Mouse (Mus musculus) ES-Bruce4 (cell line): Measurements from ENCODE around the gene Gdpd1. TPM values are rescaled to one million over a fixed set of nuclear protein-coding genes. Genes with fewer than 3 reads are reported as not detected.
"Not testable (repeated sequence)": the region's sequence is repeated elsewhere in the genome, so short reads cannot be mapped to it uniquely, and the experiment has no call there.

Experiments used
- H3K27ac ChIP-seq: 2 replicates; pipeline ENCODE4 v1.5.1; 2012; ENCODE audit warnings: low read length, inconsistent platforms; ENCODE audit not compliant: insufficient read depth
- H3K27me3 ChIP-seq: 2 replicates; pipeline ENCODE4 v1.6.1; 2012; ENCODE audit warnings: mild to moderate bottlenecking, low read length, inconsistent platforms; ENCODE audit not compliant: control insufficient read depth, poor library complexity, insufficient read depth, severe bottlenecking
- H3K36me3 ChIP-seq: 2 replicates; pipeline ENCODE4 v1.6.1; 2012; ENCODE audit warnings: inconsistent platforms, mild to moderate bottlenecking, low read length, moderate library complexity; ENCODE audit not compliant: control insufficient read depth, poor library complexity, insufficient read depth, severe bottlenecking
- H3K4me1 ChIP-seq: one replicate; pipeline ENCODE4 v1.8.1; 2011; ENCODE audit warnings: low read length; ENCODE audit not compliant: control insufficient read depth, insufficient read depth
- H3K4me3 ChIP-seq: 2 replicates; pipeline ENCODE4 v1.5.1; 2011; ENCODE audit warnings: low read depth, mild to moderate bottlenecking, low read length
- H3K9ac ChIP-seq: 2 replicates; pipeline ENCODE4 v1.6.1; 2012; ENCODE audit warnings: low read depth, mild to moderate bottlenecking, inconsistent platforms; ENCODE audit not compliant: poor library complexity, severe bottlenecking
- H3K9me3 ChIP-seq: replicated peaks from 2 replicates; pipeline ENCODE4 v1.6.1; 2012; ENCODE audit warnings: mild to moderate bottlenecking, low read length, inconsistent platforms; ENCODE audit not compliant: control insufficient read depth, poor library complexity, insufficient read depth, severe bottlenecking
- CTCF ChIP-seq: IDR thresholded peaks from one replicate; pipeline ENCODE4 v1.8.1; 2011; ENCODE audit warnings: low read depth, low read length
- EP300 ChIP-seq: IDR thresholded peaks from 2 replicates; pipeline ENCODE4 v1.6.1; 2011; ENCODE audit warnings: low read depth, low read length; ENCODE audit not compliant: insufficient read depth
- POLR2A ChIP-seq: IDR thresholded peaks from one replicate; pipeline ENCODE4 v1.8.1; 2011; ENCODE audit warnings: low read length; ENCODE audit not compliant: insufficient read depth
- polyA plus RNA-seq: library from polyadenylated mRNA; stranded (reverse); fragments of >200 nt; gene quantifications from 2 replicates; pipeline ENCODE4 v1.2.4, GENCODE M21; 2011; ENCODE audit warnings: low read depth; ENCODE audit not compliant: missing spikeins, insufficient read depth, insufficient read length

Gdpd1 gene
- polyA plus RNA-seq, 1 experiment = 6.3 TPM

DNA sequence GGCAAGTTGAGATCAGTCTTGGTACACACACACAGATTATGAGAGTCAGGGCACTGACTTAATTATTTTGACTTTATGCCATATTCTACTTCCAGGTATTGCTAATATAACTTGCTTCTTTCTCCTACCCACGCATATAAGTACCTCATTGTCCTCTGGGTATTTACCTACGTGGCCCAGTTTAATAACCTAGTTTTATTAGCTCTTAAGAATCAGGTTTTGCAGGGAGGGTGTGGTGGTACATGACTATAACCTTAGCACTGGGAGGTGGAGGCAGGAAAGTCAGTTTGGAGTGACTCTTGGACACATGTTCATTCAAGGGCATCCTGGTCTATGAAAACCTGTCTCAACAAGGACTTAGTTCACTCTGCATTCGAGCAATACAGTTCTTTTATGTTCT, 11.8 kb downstream of the Gdpd1 start:
- Histone ChIP-seq H3K27ac (no peak overlapping the region), H3K27me3 (no peaks in the 10 kb centered on the region), H3K9ac (no peak overlapping the region), H3K4me1 (no peaks in the 10 kb centered on the region), H3K4me3 (no peak overlapping the region), H3K36me3 (no peaks in the 10 kb centered on the region), H3K9me3 (no peaks in the 10 kb centered on the region)
- TF ChIP-seq POLR2A = no peak
- no peak for TF ChIP-seq CTCF
- no peak for TF ChIP-seq EP300

GRCm38 (mm10) chr11:87060410-87060809, 13.5 kb downstream of the Gdpd1 start:
- Histone ChIP-seq H3K4me1 (no peaks in the 10 kb centered on the region), H3K36me3 (no peaks in the 10 kb centered on the region), H3K9ac (no peak overlapping the region), H3K4me3 (no peak overlapping the region), H3K9me3 (no peaks in the 10 kb centered on the region), H3K27ac (no peak overlapping the region), H3K27me3 (no peaks in the 10 kb centered on the region)
- no peak for TF ChIP-seq CTCF
- TF ChIP-seq EP300 = no peak
- no peak for TF ChIP-seq POLR2A

DNA sequence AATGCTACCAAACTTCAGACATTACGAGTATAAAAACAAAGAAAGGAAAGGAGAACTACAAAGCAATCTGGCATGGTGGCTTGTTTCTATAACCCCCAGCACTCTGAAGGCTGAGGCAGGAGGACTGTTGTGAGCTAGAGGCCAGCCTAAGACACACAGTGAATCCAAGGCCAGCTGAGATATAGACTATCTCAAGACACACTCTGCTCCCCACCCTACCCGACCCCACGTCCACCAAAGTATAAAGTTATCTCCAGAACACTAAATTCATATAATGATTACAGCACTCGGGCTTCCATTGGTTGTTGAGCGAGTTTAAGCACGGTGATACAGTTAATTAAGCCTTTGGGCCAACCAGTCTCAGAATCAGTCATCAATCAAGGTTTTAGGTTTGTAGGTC, 17.6 kb downstream of the Gdpd1 start:
- Histone ChIP-seq H3K9ac (no peak overlapping the region), H3K36me3 (no peaks in the 10 kb centered on the region)

DNA sequence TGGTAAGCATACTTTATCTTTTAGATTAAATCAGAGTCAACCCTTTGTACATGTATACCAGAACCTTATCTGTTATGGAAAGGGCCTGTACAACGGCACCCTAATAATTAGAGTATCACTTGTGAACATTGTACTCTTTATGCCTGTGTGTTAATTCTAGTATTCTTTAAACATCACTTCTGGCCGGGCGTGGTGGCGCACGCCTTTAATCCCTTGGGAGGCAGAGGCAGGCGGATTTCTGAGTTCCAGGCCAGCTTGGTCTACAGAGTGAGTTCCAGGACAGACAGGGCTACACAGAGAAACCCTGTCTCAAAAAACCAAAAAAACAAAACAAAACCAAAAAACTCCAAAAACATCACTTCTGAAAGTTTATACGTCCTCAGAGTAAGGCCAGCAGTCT, 25.0 kb downstream of the Gdpd1 start:
- not testable (repeated sequence) for H3K27me3 ChIP-seq, H3K9me3 ChIP-seq, H3K4me1 ChIP-seq, H3K4me3 ChIP-seq, H3K9ac ChIP-seq, H3K27ac ChIP-seq, H3K36me3 ChIP-seq

More for the DNA sequence above, 17.6 kb downstream of the Gdpd1 start:
- TF ChIP-seq CTCF (no peak), EP300 (no peak), POLR2A (no peak)
- Histone ChIP-seq H3K27ac (no peak overlapping the region), H3K4me1 (no peaks in the 10 kb centered on the region), H3K4me3 (no peak overlapping the region), H3K9me3 (no peaks in the 10 kb centered on the region), H3K27me3 (no peaks in the 10 kb centered on the region)

DNA sequence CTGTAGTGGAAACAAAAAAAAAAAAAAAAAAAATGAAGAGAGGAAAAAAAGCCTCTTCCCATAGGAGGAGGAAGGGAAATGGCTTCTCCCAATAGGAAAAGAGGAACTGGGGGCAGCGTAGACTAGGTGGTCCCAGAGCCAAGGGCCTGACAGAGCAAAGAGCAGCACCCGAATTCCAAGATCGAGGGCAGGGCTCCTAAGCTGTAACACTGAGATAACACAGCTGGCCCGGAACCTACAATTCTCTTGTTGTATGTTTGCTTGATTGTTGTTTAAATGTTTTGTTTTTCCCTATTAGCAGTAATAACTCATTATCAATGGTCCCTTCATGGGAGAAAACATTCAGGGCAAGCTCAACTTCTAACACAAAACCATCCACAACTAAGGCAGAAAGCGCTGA, 26.9 kb downstream of the Gdpd1 start:
- Histone ChIP-seq H3K9me3 (no peaks in the 10 kb centered on the region), H3K4me3 (no peak overlapping the region), H3K9ac (no peak overlapping the region), H3K4me1 (no peaks in the 10 kb centered on the region), H3K27ac (no peak overlapping the region), H3K27me3 (no peaks in the 10 kb centered on the region), H3K36me3 (no peaks in the 10 kb centered on the region)
- TF ChIP-seq POLR2A (no peak), CTCF (no peak), EP300 (no peak)

DNA sequence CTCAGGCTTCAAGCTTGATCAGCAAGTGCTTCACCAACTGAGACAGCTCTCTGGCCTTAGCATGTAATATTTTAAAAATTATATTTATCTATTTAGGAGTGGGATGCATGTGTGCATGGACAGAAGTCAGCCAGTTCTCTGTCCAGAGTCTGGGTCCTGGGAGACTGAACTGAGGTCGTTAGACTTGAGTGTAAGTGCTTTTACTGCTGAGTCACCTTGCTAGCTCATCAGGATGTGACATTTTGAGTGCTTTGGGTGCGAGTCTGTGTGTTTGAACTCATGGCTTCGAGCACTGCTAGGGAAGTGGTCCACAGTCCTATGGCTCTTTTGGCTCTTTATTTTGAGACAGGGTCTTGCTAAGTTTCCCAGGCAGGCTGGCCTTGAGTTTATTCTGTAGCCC, 30.8 kb downstream of the Gdpd1 start:
- no peaks in the 10 kb centered on the region for H3K36me3 ChIP-seq
- no peak overlapping the region for H3K4me3 ChIP-seq
- TF ChIP-seq EP300 (no peak), POLR2A (no peak), CTCF (no peak)

More for the DNA sequence above, 30.8 kb downstream of the Gdpd1 start:
- Histone ChIP-seq H3K9me3 (no peaks in the 10 kb centered on the region), H3K9ac (no peak overlapping the region), H3K27ac (no peak overlapping the region), H3K4me1 (no peaks in the 10 kb centered on the region), H3K27me3 (no peaks in the 10 kb centered on the region)
